Mouse (Mus musculus) liver, adult 2 months (tissue): ENCODE measurements at regions not wholly inside any gene's neighbourhood (a gene's known extent, or its start where the extent isn't known, plus 50 kb on each side); places are given as distances from the start of the nearest gene placed in this dataset.

Experiments
- DNase-seq: peaks from one replicate; pipeline ENCODE4 v3.0.0-alpha.2; 2011; ENCODE audit warnings: low read depth, low spot score; ENCODE audit errors: extremely low read depth
- H3K27ac ChIP-seq: fragments of 200-500 bp; replicated peaks from 2 replicates; pipeline ENCODE4 v1.5.1; 2012; ENCODE audit warnings: low read depth, mild to moderate bottlenecking, control low read depth, inconsistent platforms, low read length; ENCODE audit not compliant: insufficient read depth
- H3K27me3 ChIP-seq: fragments of 200-500 bp; 2 replicates; pipeline ENCODE4 v1.6.1; 2012; ENCODE audit warnings: mild to moderate bottlenecking, moderate library complexity, low read length, inconsistent platforms; ENCODE audit not compliant: control insufficient read depth, insufficient read depth
- H3K36me3 ChIP-seq: fragments of 200-500 bp; 2 replicates; pipeline ENCODE4 v1.6.1; 2012; ENCODE audit warnings: low read length, inconsistent platforms; ENCODE audit not compliant: control insufficient read depth, insufficient read depth
- H3K4me1 ChIP-seq: fragments of 200-500 bp; 2 replicates; pipeline ENCODE4 v1.6.1; 2011; ENCODE audit warnings: low read length; ENCODE audit not compliant: control insufficient read depth, insufficient read depth
- H3K4me3 ChIP-seq: fragments of 200-500 bp; 2 replicates; pipeline ENCODE4 v1.5.1; 2011; ENCODE audit warnings: low read depth, mild to moderate bottlenecking, control low read depth, low read length, moderate library complexity; ENCODE audit not compliant: insufficient read depth
- H3K79me2 ChIP-seq: fragments of 200-500 bp; 2 replicates; pipeline ENCODE4 v1.6.1; 2012; ENCODE audit warnings: inconsistent platforms, mild to moderate bottlenecking, low read length, moderate library complexity; ENCODE audit not compliant: control insufficient read depth, insufficient read depth
- H3K9ac ChIP-seq: fragments of 200-500 bp; 2 replicates; pipeline ENCODE4 v1.6.1; 2012; ENCODE audit warnings: low read depth, mild to moderate bottlenecking, control low read depth, inconsistent platforms, low read length
- CTCF ChIP-seq: fragments of 200-500 bp; IDR thresholded peaks from 2 replicates; pipeline ENCODE4 v1.5.1; 2011; ENCODE audit warnings: low read depth, low read length, control low read depth
- POLR2A ChIP-seq: fragments of 200-500 bp; IDR thresholded peaks from 2 replicates; pipeline ENCODE4 v1.6.1; 2011; ENCODE audit warnings: low read length, control low read depth; ENCODE audit not compliant: insufficient read depth; ENCODE audit errors: extremely low read depth
- WGBS: fragments of 180-500 bp; shearing (Covaris S2); methylation state at CpG from one replicate; pipeline ENCODE4 v1.1.7; 2018; 5-methylcytosine and 5-hydroxymethylcytosine counted together

DNA sequence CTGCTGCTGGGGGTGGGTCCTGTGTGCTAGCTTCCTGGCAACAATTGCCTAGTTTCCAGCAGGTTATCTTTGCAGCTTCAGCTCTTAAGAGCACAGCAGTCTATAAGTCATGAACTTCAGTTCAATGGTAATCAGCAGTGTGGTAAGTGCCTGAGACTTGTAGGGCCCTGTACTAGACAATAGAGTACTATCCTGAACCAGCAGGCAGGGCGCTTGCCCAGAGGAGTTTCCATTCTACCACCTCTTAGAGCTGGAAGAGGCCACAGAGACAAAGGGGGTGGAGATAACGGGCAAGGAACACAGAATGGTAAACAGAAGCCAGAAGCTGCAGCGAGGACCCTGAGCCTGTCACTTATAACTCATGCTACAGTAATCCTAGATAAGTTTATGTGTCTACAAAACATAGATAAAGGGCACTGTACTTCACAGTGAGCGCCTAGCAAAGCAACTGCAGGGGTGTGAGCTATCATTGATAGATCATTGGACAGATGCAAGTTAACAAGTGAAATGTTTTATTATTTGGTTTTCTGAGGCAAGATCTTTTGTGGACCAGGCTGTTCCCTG, 79.7 kb upstream of the Bcl6 start:
- Histone ChIP-seq H3K27ac (peak overlapping the region; percentile 33; the same call in 1 of the 2 replicates), H3K9ac (no peak overlapping the region), H3K4me1 (peaks cover 19% of the 10 kb centered on the region), H3K79me2 (no peaks in the 10 kb centered on the region), H3K36me3 (no peaks in the 10 kb centered on the region), H3K4me3 (no peak overlapping the region), H3K27me3 (no peaks in the 10 kb centered on the region)
- TF ChIP-seq POLR2A (no peak), CTCF (no peak)
- no peak for DNase-seq
- WGBS: 53% methylated on average over 4 of the region's 4 CpGs

DNA sequence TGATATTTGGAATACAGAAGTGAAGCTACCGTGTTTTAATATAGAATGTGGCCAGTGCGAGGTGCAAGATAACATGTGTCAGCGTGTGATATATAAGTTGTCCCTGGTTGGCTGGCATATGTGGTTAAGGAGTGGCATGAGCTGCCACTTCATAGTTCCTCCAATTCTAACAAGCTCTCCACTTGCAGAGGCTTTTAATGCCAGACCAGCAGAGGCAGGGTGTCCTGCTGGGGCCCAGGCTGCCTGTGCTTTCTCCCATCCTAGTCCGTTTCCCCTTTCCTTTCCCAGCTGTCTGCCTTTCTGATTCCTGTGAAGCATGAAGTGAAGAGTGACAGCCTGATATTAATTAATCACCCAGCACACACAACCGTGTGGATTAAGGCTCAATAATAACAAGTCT, 73.7 kb upstream of the Bcl6 start:
- peak overlapping the region; percentile 98 for H3K27ac ChIP-seq
- H3K79me2 ChIP-seq: no peaks in the 10 kb centered on the region
- H3K4me1 ChIP-seq: peaks cover 29% of the 10 kb centered on the region
- 78% methylated on average over 5 of the region's 5 CpGs for WGBS
- no peak overlapping the region for H3K4me3 ChIP-seq
- H3K36me3 ChIP-seq: no peaks in the 10 kb centered on the region
- no peaks in the 10 kb centered on the region for H3K27me3 ChIP-seq
- no peak for DNase-seq
- no peak for TF ChIP-seq POLR2A
- no peak for TF ChIP-seq CTCF
- H3K9ac ChIP-seq: no peak overlapping the region

GRCm38 (mm10) chr16:24061496-24061895, 72.8 kb upstream of the Bcl6 start:
- no peaks in the 10 kb centered on the region for H3K27me3 ChIP-seq
- H3K27ac ChIP-seq: peak overlapping the region; percentile 98

DNA sequence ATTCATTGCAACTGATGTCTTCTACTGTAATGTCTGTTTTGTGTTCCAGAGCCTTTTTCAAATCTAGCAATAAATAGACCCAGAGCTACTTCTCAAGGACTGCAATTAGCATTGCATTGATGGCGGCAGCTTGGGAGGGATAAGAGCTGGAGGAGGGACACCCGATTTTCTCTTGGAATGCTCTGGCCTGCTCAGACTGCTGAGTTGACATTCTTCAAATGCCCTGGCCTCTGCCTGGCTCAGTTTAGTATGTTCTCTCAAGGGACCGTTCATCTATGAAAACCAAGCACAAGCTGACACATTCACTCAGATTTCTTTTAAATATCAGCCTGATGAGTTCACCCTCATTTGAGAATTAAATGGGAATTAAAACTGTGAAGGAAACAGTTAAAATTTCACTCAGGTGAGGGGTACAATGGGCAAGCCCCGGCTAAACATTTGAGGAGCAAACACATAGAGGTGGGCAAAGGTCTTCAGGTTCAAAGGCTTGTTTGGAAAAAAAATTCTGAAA, 70.5 kb upstream of the Bcl6 start:
- no peaks in the 10 kb centered on the region for H3K36me3 ChIP-seq
- peak overlapping the region; percentile 75 for H3K27ac ChIP-seq
- H3K27me3 ChIP-seq: no peaks in the 10 kb centered on the region
- 39% methylated on average over 4 of the region's 4 CpGs for WGBS
- H3K4me3 ChIP-seq: no peak overlapping the region
- no peak overlapping the region for H3K9ac ChIP-seq
- TF ChIP-seq POLR2A: no peak
- TF ChIP-seq CTCF: no peak
- H3K4me1 ChIP-seq: peaks cover 35% of the 10 kb centered on the region
- peak; percentile 67 for DNase-seq
- H3K79me2 ChIP-seq: no peaks in the 10 kb centered on the region

More at GRCm38 (mm10) chr16:24061496-24061895, 72.8 kb upstream of the Bcl6 start:
- H3K4me1 ChIP-seq: peaks cover 33% of the 10 kb centered on the region
- DNase-seq: peak; percentile 98
- no peak for TF ChIP-seq CTCF
- TF ChIP-seq POLR2A: no peak
- no peaks in the 10 kb centered on the region for H3K36me3 ChIP-seq
- WGBS: 15% methylated on average over 4 of the region's 4 CpGs
- no peaks in the 10 kb centered on the region for H3K79me2 ChIP-seq
- no peak overlapping the region for H3K4me3 ChIP-seq
- H3K9ac ChIP-seq: peak overlapping the region; percentile 12

DNA sequence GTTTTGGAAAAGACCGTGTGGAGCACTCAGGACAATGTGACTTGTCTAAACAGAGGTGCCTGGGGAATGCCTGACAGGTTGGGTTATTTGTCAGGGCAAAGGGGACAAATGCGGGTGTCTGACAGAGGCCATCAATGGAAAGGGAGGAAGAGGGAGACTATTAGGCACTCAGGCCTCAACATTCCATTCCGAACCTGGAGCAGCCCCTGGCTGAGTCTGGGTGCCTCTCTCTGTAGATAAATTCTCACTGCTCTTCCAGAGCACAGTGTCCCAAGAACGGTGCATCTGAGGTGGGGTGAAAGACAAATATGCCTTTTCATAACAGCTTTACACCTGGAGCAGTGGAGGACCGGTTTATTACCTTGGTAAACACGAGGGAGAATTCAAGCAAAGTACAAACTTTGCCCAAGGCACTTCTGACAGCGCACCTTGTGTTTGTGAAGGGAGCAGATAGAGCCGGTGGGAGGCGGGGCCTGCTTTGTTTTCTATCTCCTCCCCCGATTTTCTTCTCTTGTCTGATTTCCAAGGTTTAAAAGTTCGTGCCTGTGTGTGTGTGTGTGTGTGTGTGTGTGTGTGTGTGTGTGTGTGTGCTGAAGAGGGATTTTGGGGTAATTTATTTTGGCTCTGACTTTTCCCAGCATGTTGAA, 68.4 kb upstream of the Bcl6 start:
- 18% methylated on average over 11 of the region's 11 CpGs for whole genome bisulfite sequencing
- peak overlapping the region; percentile 94 for H3K27ac ChIP-seq
- H3K9ac ChIP-seq: peak overlapping the region; percentile 63
- TF ChIP-seq CTCF: no peak
- TF ChIP-seq POLR2A: no peak
- H3K36me3 ChIP-seq: no peaks in the 10 kb centered on the region
- H3K79me2 ChIP-seq: no peaks in the 10 kb centered on the region
- peaks cover 30% of the 10 kb centered on the region for H3K4me1 ChIP-seq
- no peak overlapping the region for H3K4me3 ChIP-seq
- H3K27me3 ChIP-seq: no peaks in the 10 kb centered on the region
- peak; percentile 90 for DNase-seq
